Mouse (Mus musculus): ENCODE data around the gene Asphd1.
"Not testable (repeated sequence)": the region's sequence is repeated elsewhere in the genome, so short reads cannot be mapped to it uniquely, and the experiment has no call there.

Asphd1 gene

DNA sequence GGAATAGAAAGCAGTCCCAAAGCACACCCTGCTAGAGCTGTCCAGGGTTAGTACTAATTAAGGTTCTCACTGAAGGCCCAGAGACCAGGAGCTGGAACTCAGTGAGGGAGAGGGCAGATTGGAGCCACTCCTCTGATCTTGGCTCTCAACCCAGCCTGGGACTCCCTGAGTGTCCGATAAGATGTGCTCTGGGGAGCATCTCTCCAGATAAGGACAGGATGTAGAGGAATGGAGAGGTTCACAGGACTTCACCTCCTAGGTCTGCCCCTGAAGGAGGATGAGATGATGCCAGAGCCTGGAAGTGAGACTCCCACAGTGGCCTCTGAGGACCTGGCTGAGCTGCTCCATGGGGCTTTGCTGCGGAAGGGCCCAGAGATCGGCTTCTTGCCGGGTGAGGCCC is 2.4 kb upstream of the Asphd1 start:
- DNase-seq (ENCODE audit: extremely low read depth, insufficient read length, low spot score): no peak

DNA sequence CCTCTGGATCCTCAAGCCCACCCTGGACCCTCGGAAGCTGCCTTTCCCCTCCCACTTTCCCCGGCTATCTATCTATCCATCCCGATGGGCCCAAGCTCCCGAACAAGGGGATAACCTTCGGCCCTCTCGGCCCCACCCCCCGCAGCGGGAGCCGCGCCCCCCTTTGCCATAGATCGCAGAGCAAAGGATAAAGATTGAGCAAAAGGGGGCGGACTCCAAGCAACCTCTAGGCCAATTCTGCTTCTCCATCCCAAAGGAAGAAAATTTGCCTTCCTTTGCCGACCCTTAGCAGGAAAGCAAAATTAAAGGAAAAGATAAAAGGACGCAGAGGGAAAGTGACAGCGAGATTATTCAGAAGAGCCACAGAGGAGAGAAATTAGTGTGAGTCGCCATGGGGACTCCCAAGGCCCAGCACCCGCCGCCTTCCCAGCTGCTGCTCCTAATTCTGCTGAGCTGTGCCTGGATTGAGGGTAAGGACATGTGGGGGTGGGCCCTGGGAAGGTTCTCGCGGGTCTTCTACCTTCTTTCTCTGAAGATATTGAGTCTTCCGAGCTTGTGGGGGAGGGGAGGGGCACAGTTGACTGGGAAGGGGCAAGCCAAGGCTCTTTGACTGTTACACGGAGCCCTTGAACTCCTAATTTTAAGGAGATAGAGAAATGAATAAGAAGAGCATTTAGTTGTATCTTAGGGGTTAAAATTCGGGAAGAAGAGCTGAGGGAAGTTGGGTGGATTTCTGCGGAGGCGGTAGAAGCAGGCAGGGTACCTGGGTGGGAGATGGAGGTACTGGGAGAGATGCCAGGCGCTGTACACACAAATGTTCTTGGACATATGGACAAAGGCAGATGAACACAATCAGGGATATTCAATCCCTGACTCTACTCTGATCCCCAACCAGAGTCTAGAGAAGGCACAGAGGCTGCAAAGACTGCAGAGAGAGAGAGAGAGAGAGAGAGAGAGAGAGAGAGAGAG is 1.5 kb upstream of the Asphd1 start:
- DNase-seq (ENCODE audit: extremely low read depth, insufficient read length, low spot score): no peak

DNA sequence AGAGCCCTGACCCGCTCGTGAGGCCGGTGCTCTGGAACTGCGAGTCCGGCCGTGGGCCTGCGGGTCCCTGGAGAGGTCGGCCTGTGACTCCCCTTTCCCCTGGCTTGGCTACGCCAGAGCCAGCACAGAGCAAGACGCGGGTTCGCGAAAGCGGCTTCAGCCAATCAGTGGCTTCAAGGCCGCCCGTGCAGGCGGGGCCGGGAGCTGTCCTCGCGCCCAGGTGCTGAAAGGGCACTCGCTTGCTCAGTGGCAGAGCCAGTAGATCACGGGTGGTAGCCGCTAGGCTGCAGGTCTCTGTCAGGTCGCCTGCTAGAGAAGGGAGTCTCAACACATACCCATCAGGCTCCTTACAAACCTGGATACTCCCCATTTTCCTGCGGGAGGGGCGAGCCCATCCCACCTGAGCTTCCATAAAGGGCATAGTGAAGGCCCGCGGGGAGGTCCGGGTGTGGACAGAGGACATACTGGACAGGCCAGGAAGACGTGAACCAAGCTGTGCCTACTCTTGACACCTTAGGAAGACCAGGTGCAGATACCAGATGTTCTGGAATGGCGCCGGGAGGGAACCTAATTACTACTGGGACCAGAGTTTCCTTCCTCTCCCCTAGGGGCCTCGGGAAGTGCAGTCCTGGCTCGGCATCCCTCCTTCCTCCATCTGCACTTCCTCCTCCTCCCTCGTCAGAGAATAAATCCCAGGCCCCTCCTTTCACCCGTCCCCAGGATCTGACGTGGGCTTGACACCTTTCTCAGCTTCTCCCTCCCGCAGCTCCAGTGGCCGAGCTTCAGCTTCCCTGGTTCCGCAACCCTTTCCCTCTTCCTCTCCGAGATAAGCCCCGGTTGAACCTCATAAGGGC is 638 bp upstream of the Asphd1 start, which contains the start of gene Sez6l2:
TSS of gene Sez6l2 (plus strand) at position 771 of the 854 bp plus-strand sequence.
- DNase-seq (ENCODE audit: extremely low read depth, insufficient read length, low spot score): peak; percentile 71

DNA sequence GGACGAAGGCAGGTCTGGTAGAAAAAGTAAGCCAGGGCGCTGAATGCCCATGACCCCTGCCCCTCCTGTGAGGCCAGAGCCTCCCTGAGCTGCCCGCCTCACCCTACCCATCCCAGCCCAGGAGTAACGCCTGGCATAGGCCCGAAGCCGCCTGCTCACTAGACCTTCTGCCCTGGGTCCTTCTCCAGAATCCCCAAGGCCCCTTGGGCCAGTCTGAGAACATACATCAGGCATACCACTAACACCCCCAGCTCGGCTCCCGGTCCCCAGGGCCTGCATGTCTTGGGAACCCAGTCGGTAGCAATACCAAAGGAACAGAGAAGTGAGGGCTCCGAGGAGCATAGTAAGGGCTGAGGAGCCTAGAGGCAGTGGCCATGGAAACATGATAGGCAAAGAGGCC is 756 bp downstream of the Asphd1 start:
- no peak for DNase-seq (ENCODE audit: extremely low read depth, insufficient read length, low spot score)

DNA sequence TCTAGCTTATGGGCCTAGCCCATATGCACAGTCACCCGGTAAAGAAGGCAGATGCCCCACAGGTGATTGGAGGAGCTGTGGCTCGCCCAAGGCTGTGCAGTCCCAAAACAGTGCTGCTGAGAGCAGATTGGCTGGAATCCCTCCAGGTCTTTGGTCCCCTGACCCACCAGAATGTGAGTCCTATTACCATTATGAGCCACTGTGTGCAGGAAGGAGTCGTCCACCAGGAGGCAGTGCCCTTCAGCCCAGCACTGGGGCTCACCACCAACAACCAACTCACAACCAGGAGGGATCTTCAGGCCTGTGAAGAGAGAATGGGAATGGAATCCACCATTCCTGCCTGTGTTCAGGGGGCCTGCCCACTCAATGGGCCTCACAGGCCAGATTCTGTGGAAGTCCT is 2.9 kb downstream of the Asphd1 start:
- DNase-seq (ENCODE audit: extremely low read depth, insufficient read length, low spot score): no peak

DNA sequence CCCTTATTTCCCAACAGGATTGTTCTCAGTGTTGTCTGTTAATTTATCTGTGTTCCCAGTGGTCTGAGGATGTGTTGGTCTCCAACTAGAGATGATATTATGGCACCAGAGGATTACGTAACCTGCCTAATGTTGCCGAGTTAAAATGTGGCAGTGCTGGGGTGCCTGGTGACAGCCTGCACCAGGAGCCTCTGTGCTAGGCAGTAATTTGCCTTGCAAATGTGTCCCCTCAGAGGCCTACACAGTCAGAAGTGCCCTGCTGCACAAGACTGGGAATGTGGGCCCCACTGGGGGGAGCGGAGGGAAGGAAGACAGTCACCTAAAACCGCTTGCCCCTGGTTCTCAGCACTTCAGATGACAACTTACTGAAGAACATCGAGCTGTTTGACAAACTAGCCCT is 7.6 kb downstream of the Asphd1 start:
- DNase-seq (ENCODE audit: extremely low read depth, insufficient read length, low spot score): no peak

DNA sequence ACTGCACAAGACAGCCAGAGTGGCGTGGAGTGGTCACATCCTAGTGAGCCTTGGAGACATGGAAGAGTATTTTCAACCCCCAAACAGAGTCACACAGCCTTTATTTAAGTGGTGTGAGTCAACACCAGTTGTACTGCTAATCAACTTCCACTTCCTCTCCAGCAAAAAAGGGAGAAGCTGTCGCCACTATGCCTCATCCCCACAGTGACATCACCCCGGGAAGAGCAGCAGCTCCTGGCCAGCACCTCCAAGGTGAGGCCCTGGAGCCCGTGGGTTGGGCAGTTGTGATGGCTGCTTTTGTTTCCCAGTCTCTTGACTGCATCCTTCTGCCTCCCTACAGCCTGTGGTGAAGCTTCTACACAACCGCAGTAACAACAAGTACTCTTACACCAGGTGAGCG is 8.2 kb downstream of the Asphd1 start:
- no peak for DNase-seq (ENCODE audit: extremely low read depth, insufficient read length, low spot score)

DNA sequence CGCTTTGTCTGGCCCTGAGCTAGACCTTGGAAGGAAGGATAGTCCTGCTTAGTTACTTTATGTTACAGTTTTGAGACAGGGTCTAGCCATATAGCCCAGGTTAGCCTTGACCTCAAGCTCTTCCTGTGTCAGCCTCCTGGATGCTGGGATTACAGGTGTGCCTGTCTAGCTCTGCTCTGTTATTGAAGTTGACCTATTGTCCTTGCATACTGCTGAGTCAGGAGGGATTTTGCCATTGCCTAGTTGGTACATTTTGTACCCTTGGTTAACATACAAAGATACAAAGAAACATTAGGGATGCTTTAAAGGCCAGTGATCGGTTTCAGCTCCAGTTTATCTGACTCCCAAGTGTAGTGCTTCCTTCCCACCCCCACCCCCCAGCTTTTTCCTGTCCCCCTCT is 16.7 kb downstream of the Asphd1 start:
- DNase-seq (ENCODE audit: extremely low read depth, insufficient read length, low spot score): no peak

DNA sequence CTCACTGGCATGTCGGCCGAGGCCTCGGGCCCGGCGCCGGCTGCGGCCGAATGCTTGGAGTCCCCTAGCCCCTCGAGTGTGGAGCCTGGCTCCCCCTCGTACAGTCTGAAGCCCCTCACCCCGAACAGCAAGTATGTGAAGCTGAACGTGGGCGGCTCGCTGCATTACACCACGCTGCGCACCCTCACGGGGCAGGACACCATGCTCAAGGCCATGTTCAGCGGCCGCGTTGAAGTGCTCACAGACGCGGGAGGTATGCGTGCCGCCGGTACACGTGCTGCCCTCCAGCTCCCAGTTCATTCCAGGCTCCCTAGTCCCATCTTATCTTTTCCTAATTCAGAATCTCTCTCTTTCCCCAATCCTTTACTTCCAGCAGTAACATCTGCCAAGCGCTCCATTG is 20.3 kb downstream of the Asphd1 start:
- no peak for DNase-seq (ENCODE audit: extremely low read depth, insufficient read length, low spot score)

DNA sequence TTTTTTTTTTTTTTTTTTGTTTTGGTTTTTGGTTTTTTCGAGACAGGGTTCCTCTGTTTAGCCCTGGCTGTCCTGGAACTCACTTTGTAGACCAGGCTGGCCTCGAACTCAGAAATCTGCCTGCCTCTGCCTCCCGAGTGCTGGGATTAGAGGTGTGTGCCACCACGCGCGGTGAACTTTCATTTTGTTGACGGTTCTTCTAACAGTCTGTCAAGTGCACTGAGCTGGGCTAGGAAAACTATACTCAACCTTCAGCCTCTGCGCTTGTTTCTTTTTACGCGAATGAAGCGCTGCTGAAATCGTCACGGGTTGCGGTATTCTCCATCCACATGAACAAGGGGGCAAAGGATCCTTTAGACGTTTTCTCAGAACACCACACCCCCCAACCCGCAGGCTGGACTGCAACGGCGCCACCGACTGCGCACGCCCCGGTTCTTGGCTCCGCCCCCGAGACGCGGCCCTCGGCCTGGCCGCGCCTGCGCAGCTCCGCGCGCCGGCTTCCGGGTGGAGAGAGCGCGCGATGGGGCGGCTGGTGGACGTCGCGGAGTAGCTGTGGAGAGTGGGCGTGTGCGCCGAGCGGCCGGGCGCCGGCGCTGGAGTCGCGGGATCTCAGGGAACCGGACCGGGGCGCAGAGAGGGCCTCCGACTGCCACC is 20.9 kb downstream of the Asphd1 start, which contains the start of gene Kctd13:
TSS of gene Kctd13 (plus strand) at position 496 of the 654 bp plus-strand sequence.
- DNase-seq (ENCODE audit: extremely low read depth, insufficient read length, low spot score): peak; percentile 95

DNA sequence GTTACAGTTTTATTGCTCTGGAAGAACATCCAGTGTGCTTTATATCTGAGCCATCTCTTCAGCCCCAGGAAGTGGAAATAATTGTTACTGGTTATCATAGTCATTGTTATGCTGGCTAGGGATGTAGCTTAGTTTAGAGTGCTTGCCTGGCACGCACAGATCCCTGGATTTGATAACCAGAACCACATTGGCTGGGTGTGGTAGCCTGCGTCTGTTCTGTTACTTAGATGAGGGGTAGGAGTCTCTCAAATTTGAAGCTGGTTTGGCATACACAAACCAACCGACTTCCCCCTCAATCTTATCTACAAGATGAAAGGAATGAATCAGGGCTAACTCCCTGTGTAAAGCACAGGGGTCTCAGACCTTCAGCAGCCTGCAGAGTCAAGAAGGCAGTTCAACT is 23.1 kb downstream of the Asphd1 start:
- no peak for DNase-seq (ENCODE audit: extremely low read depth, insufficient read length, low spot score)

DNA sequence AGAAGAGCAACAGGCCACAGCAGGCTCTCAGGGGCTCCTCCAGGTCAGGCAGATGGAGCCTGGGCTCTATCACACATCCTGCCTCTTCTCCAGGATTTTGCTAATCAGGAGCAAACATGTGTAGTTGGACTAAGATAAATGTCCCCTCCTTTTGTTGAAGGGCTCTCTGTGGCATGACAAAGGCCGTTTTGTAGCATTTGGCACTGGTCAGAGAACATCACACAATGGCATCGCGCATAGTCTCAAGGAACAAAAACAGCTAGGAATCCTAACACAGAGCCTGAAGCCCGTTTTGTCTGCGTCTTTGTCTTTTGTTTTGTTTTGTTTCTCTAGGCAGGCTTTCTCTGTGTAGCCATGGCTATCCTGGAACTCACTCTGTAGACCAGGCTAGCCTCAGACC is 25.4 kb downstream of the Asphd1 start:
- DNase-seq (ENCODE audit: extremely low read depth, insufficient read length, low spot score): no peak

DNA sequence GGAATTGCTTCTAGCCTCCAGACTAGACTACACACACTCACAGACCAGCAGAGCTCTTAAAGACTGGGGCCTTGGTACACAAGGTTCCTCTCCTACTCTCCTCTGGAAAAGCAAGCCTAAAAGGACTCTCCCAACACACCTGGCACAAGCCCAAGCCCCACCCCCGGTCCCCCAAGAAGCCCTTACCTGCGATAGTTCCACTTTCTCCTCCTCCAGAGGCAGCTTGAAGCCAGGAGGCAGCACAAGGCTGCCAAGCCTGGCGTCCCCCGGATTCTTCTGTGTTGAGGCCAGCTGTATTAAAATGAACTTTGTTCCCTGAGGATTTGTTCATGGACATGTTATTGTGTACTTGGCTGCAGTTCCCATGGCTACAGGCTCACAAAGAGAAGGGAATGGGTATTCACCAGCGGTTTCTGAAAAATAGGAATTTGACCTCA is 26.7 kb downstream of the Asphd1 start, which contains the start of gene Tmem219:
TSS of gene Tmem219 (minus strand) at position 294 of the 437 bp plus-strand sequence.
- DNase-seq (ENCODE audit: extremely low read depth, insufficient read length, low spot score): no peak

DNA sequence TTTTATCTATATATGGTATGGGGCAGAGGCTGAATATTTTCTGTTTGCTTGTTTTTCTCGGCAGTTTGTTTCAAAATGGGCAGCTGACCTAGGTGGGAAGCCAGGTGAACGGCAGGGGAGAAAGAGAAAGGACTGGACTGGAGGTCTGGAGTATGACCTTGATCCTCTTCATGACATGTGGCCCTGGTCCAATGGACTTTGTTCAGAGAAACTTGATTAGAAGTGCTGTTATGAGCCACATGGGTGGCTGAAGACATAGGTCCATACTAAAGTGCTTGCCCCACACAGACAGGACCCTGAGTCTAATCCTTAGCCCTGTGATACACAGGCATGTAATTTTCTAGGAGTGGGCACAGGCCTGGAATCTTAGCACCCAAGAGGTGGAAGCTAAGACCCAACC is 27.8 kb downstream of the Asphd1 start:
- no peak for DNase-seq (ENCODE audit: extremely low read depth, insufficient read length, low spot score)

DNA sequence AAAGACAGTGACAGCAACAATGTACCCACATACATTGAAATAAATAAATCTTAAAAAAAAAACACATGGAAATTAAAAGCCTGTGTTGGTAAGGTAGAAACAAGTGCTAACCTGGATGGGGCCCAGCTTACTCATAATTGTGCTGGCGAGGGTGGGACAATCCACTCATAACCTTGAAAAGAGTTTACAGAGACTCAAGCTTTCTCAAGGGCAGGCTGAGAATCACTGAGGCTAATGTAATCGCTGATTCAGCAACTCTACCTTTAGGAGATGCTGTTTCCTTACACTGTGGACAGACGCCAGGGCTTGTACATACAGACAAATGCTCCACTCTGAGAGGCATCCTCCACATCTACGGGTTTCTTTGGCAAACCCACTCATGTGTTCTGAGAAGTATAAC is 29.4 kb downstream of the Asphd1 start:
- no peak for DNase-seq (ENCODE audit: extremely low read depth, insufficient read length, low spot score)

DNA sequence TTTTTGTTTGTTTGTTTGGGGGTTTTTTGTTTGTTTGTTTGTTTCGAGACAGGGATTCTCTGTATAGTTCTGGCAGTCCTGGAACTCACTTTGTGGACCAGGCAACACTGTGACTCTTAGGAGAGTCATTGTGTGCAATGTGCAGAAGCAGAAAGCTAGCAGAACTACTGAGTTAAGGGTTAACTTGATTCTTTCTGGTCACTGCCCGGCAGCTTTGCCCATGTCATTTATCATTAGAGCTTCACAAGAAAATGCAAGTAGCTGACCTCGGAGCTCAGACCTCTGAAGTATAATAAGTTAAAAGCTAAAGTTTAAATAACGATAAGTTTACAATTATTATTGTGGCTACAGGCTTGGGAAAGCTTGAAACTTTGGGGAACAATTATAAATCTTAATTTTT is 31.0 kb downstream of the Asphd1 start:
- DNase-seq (ENCODE audit: extremely low read depth, insufficient read length, low spot score): not testable (repeated sequence)

DNA sequence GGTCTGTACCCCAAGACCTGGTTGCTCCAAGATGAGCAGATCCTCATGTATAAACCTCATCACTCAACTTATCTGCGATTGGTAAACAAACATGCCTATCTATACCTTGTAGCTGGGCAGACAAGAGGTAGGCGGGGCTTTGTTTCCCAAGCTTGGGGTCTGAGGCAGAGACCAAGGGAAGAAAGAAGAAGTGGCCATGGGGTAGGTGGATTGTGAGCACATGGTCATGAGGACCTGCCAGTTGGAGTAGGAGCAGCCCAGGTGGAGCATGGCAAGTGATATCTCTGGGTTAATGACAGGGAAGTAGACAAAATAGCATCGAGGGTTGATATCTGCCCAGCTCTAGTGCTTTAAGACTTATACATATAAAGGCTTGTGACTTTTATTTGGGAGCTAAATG is 34.5 kb downstream of the Asphd1 start:
- DNase-seq (ENCODE audit: extremely low read depth, insufficient read length, low spot score): no peak

DNA sequence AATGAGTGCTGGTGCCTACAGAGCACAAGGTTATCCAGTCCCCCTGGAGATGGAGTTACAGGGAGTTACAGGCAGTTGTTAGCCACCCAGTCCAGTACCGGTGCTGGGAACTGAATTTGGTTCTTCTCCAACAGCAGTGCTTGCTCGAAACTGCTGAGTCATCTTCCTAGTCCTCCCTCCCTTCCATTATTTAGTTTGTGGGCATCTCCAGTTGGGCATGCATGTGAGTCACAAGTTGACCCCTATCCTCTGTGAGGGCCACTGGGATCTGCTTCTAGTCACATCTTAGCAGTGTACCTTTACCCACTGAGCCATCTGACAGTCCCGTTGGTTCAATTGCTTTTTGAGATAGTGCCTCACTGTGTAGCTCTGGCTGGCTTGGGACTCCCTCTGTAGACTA is 43.8 kb downstream of the Asphd1 start:
- peak; percentile 34 for DNase-seq (ENCODE audit: extremely low read depth, insufficient read length, low spot score)

DNA sequence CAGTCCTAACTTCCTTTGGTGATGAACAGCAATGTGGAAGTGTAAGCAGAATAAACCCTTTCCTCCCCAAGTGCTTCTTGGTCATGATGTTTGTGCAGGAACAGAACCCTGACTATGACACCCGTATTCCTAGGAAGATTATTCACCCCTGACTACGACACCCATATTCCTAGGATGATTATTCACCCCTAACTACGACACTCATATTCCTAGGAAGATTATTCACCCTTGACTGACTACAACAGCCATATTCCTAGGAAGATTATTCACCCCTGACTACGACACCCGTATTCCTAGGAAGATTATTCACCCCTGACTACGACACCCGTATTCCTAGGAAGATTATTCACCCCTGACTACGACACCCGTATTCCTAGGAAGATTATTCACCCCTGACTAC is 49.6 kb downstream of the Asphd1 start:
- not testable (repeated sequence) for DNase-seq (ENCODE audit: extremely low read depth, insufficient read length, low spot score)

DNA sequence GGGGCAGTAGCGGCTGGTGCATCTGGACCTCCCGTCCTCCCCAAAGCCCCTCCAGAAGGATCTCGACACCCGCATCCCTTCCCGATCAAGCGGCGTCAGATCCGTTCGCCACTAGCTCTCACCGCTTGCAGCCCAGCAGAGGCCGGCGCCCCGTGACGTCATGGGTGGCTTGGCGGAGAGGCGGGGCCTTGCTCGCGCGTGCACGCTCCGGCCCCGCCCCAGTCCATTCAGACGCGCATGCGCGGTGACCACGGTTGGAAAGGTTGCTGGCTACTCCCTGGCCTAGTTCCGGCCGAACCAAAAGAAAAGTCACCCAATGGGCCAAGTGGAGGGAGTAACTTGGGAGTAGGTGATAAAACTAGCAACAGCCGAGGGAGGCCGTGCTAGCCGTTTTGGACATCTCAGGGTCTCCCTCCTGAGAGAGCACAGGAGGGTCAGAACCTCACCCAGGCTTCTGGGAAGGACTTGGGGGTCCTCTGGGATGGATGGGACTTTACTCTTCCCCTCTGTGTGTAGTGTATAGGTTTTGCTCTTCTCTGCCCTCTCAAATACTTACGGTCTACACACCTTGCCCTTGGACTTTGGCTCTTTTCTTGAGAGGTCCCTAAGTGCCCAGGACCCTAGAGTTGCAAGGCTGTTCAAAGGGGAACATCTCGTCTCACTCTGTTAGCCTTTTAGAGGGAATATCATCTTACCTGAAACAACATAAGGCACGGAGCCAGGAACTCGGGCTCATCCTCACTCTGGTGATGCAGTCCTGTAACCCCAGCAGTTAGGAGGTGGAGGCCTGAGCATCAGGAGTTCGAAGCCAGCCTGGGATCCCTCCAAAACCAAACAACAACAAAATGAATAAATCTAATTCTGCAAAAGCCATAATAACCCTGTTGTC is 51.0 kb downstream of the Asphd1 start:
- DNase-seq (ENCODE audit: extremely low read depth, insufficient read length, low spot score): peak; percentile 93
